Mouse (Mus musculus) bone marrow, adult 2 months (tissue): ENCODE results near the gene Ifitm10.

ENCODE experiments used
- CTCF ChIP-seq: fragments of 200-500 bp; IDR thresholded peaks from 2 replicates; pipeline ENCODE4 v1.5.1; 2011; ENCODE audit warnings: low read length, control low read depth; ENCODE audit not compliant: control insufficient read depth, insufficient read depth
- POLR2A ChIP-seq: fragments of 200-500 bp; IDR thresholded peaks from 2 replicates; pipeline ENCODE4 v1.6.1; 2011; ENCODE audit warnings: low read depth, mild to moderate bottlenecking, control low read depth, low read length, borderline replicate concordance; ENCODE audit not compliant: control insufficient read depth

DNA sequence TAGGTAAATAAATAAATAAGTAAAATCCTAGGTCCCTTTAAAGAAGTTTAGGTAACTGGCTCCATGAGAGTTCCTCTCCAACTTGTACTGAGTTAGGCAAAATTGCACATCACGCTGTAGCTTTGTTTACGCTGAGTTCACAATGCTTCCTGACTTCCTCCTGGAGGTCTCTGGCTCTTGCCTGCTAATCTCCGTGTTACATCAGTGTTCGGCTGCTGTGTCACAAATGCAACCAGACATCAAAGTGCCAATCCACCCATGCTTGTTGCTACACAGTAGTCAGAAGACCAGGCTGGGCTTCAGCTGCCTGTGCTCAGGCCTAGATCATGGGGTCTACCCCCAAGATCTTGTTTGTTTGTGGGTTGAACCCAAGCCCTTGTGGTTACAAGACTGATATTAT is 30.0 kb upstream of the Ifitm10 start:
- TF ChIP-seq POLR2A: no peak
- TF ChIP-seq CTCF: no peak
